Mouse (Mus musculus): ENCODE data around the gene Macrod2.

The Macrod2 gene

GRCm38 (mm10) chr2:140395179-140395578 is at the start of gene Macrod2:
Gene Macrod2, plus strand, starts transcription at chr2:140395309.
- peak; percentile 76 to 80 for DNase-seq (ENCODE audit: low read depth in 2 of 2, low spot score in 2 of 2)

GRCm38 (mm10) chr2:140359905-140360304 is 35.2 kb upstream of the Macrod2 start:
- DNase-seq (ENCODE audit: low read depth in 2 of 2, low spot score in 2 of 2): no peak

- no peak for DNase-seq (ENCODE audit: low read depth in 2 of 2, low spot score in 2 of 2)
Observed at GRCm38 (mm10) chr2:140364804-140365203, 30.3 kb upstream of the Macrod2 start.

GRCm38 (mm10) chr2:140389525-140389924 is 5.6 kb upstream of the Macrod2 start, which contains the start of gene Sel1l2:
Gene Sel1l2, minus strand, starts transcription at chr2:140389706.
- no peak for DNase-seq (ENCODE audit: low read depth in 2 of 2, low spot score in 2 of 2)

- peak; percentile 1 for DNase-seq (ENCODE audit: low read depth in 2 of 2, low spot score in 2 of 2)
Observed at GRCm38 (mm10) chr2:140395744-140396231, 679 bp downstream of the Macrod2 start.

GRCm38 (mm10) chr2:140425844-140426243 is 30.7 kb downstream of the Macrod2 start:
- DNase-seq (ENCODE audit: low read depth in 2 of 2, low spot score in 2 of 2): no peak

GRCm38 (mm10) chr2:140427283-140427682 is 32.2 kb downstream of the Macrod2 start:
- peak in 1 of 2 experiments; percentile 3 for DNase-seq (ENCODE audit: low read depth in 2 of 2, low spot score in 2 of 2)

GRCm38 (mm10) chr2:140439081-140439480 is 44.0 kb downstream of the Macrod2 start:
- no peak for DNase-seq (ENCODE audit: low read depth in 2 of 2, low spot score in 2 of 2)

GRCm38 (mm10) chr2:140448636-140449035 is 53.5 kb downstream of the Macrod2 start:
- no peak for DNase-seq (ENCODE audit: low read depth in 2 of 2, low spot score in 2 of 2)

GRCm38 (mm10) chr2:140475770-140476169 is 80.7 kb downstream of the Macrod2 start:
- no peak for DNase-seq (ENCODE audit: low read depth in 2 of 2, low spot score in 2 of 2)

- DNase-seq (ENCODE audit: low read depth in 2 of 2, low spot score in 2 of 2): no peak
Observed at GRCm38 (mm10) chr2:140476891-140477290, 81.8 kb downstream of the Macrod2 start.

GRCm38 (mm10) chr2:140482604-140483003 is 87.5 kb downstream of the Macrod2 start:
- DNase-seq (ENCODE audit: low read depth in 2 of 2, low spot score in 2 of 2): no peak

GRCm38 (mm10) chr2:140497688-140498087 is 102.6 kb downstream of the Macrod2 start:
- no peak for DNase-seq (ENCODE audit: low read depth in 2 of 2, low spot score in 2 of 2)

- DNase-seq (ENCODE audit: low read depth in 2 of 2, low spot score in 2 of 2): no peak
Observed at GRCm38 (mm10) chr2:140500951-140501350, 105.8 kb downstream of the Macrod2 start.

GRCm38 (mm10) chr2:140521472-140521871 is 126.4 kb downstream of the Macrod2 start:
- no peak for DNase-seq (ENCODE audit: low read depth in 2 of 2, low spot score in 2 of 2)

GRCm38 (mm10) chr2:140530214-140530613 is 135.1 kb downstream of the Macrod2 start:
- DNase-seq (ENCODE audit: low read depth in 2 of 2, low spot score in 2 of 2): no peak

GRCm38 (mm10) chr2:140532024-140532423 is 136.9 kb downstream of the Macrod2 start:
- no peak for DNase-seq (ENCODE audit: low read depth in 2 of 2, low spot score in 2 of 2)

GRCm38 (mm10) chr2:140532859-140533519 is 137.9 kb downstream of the Macrod2 start:
- no peak for DNase-seq (ENCODE audit: low read depth in 2 of 2, low spot score in 2 of 2)

GRCm38 (mm10) chr2:140533621-140534020 is 138.5 kb downstream of the Macrod2 start:
- DNase-seq (ENCODE audit: low read depth in 2 of 2, low spot score in 2 of 2): no peak

GRCm38 (mm10) chr2:140534583-140534982 is 139.5 kb downstream of the Macrod2 start:
- no peak for DNase-seq (ENCODE audit: low read depth in 2 of 2, low spot score in 2 of 2)

GRCm38 (mm10) chr2:140535832-140536571 is 140.9 kb downstream of the Macrod2 start:
- no peak for DNase-seq (ENCODE audit: low read depth in 2 of 2, low spot score in 2 of 2)

- DNase-seq (ENCODE audit: low read depth in 2 of 2, low spot score in 2 of 2): no peak
Observed at GRCm38 (mm10) chr2:140549286-140549685, 154.2 kb downstream of the Macrod2 start.

All from CD8-positive naive resting alpha-beta T cell, adult 2 months (primary cell).